Mouse (Mus musculus): ENCODE data around the gene Qrfpr. TPM values are rescaled to one million over a fixed set of nuclear protein-coding genes. Genes with fewer than 3 reads are reported as not detected.

The Qrfpr gene
- 0.18 TPM in 1 of 2 replicates, not detected in the other for polyA plus RNA-seq (2016; fragmentation: Nextera tagmentation; extraction: Ambion mirVana)

- no peaks in the 10 kb centered on the region for H3K9me3 ChIP-seq
- no peak for ATAC-seq (ENCODE audit: low FRiP score, low read depth)
- H3K4me1 ChIP-seq: peaks cover 6% of the 10 kb centered on the region; the same call in 1 of the 2 replicates
- no peak within 1 kb of the TSS for H3K27ac ChIP-seq (replicated peaks)
- WGBS: 9% methylated on average over 39 of the region's 39 CpGs
- H3K36me3 ChIP-seq: no peaks in the 10 kb centered on the region
- H3K27me3 ChIP-seq: peaks cover 25% of the 10 kb centered on the region
- peak within 1 kb of the TSS; percentile 58 for H3K4me2 ChIP-seq (replicated peaks)
- peak within 1 kb of the TSS; percentile 32 for H3K4me3 ChIP-seq
- no peak within 1 kb of the TSS for H3K9ac ChIP-seq (replicated peaks)
Observed at GRCm38 (mm10) chr3:36221743-36222682, at the start of gene Qrfpr. Qrfpr (minus strand) TSS chr3:36222313.

- Histone ChIP-seq H3K9me3 (no peaks in the 10 kb centered on the region), H3K4me2 (replicated peaks) (no peak overlapping the region), H3K27ac (replicated peaks) (no peak overlapping the region), H3K36me3 (no peaks in the 10 kb centered on the region), H3K27me3 (no peaks in the 10 kb centered on the region), H3K4me1 (peaks cover 8% of the 10 kb centered on the region; the same call in 1 of the 2 replicates), H3K9ac (replicated peaks) (no peak overlapping the region), H3K4me3 (no peak overlapping the region)
- ATAC-seq (ENCODE audit: low FRiP score, low read depth): no peak
- WGBS: 88% methylated on average over 11 of the region's 11 CpGs
Observed at GRCm38 (mm10) chr3:36263873-36264272, 41.8 kb upstream of the Qrfpr start.

- Histone ChIP-seq H3K4me3 (no peak overlapping the region), H3K27ac (replicated peaks) (no peak overlapping the region), H3K4me2 (replicated peaks) (no peak overlapping the region), H3K36me3 (no peaks in the 10 kb centered on the region), H3K27me3 (no peaks in the 10 kb centered on the region), H3K4me1 (peaks cover 8% of the 10 kb centered on the region; the same call in 1 of the 2 replicates), H3K9ac (replicated peaks) (no peak overlapping the region), H3K9me3 (no peaks in the 10 kb centered on the region)
- no peak for ATAC-seq (ENCODE audit: low FRiP score, low read depth)
- WGBS: 68% methylated on average over 4 of the region's 4 CpGs
Observed at GRCm38 (mm10) chr3:36263265-36263664, 41.2 kb upstream of the Qrfpr start.

- no peaks in the 10 kb centered on the region for H3K36me3 ChIP-seq
- no peak overlapping the region for H3K4me3 ChIP-seq
- no peaks in the 10 kb centered on the region for H3K9me3 ChIP-seq
- H3K4me2 ChIP-seq (replicated peaks): no peak overlapping the region
- ATAC-seq (ENCODE audit: low FRiP score, low read depth): no peak
- no peaks in the 10 kb centered on the region for H3K4me1 ChIP-seq
- no peak overlapping the region for H3K27ac ChIP-seq (replicated peaks)
- no peak overlapping the region for H3K9ac ChIP-seq (replicated peaks)
- 65% methylated on average over 5 of the region's 5 CpGs for whole genome bisulfite sequencing
- no peaks in the 10 kb centered on the region for H3K27me3 ChIP-seq
Observed at GRCm38 (mm10) chr3:36250585-36250984, 28.5 kb upstream of the Qrfpr start.

GRCm38 (mm10) chr3:36248446-36248845 lies 26.3 kb upstream of the Qrfpr start:
- Histone ChIP-seq H3K4me2 (replicated peaks) (no peak overlapping the region), H3K9ac (replicated peaks) (no peak overlapping the region), H3K4me3 (no peak overlapping the region), H3K27me3 (no peaks in the 10 kb centered on the region), H3K36me3 (no peaks in the 10 kb centered on the region), H3K4me1 (no peaks in the 10 kb centered on the region), H3K9me3 (no peaks in the 10 kb centered on the region), H3K27ac (replicated peaks) (no peak overlapping the region)
- WGBS: 80% methylated on average over 2 of the region's 2 CpGs
- no peak for ATAC-seq (ENCODE audit: low FRiP score, low read depth)

GRCm38 (mm10) chr3:36229941-36230340 lies 7.8 kb upstream of the Qrfpr start:
- H3K9me3 ChIP-seq: no peaks in the 10 kb centered on the region
- H3K4me1 ChIP-seq: no peaks in the 10 kb centered on the region
- 93% methylated on average over 2 of the region's 2 CpGs for WGBS
- H3K27ac ChIP-seq (replicated peaks): no peak overlapping the region
- H3K4me2 ChIP-seq (replicated peaks): no peak overlapping the region
- no peak overlapping the region for H3K4me3 ChIP-seq
- no peak overlapping the region for H3K9ac ChIP-seq (replicated peaks)
- no peaks in the 10 kb centered on the region for H3K36me3 ChIP-seq
- no peak for ATAC-seq (ENCODE audit: low FRiP score, low read depth)
- no peaks in the 10 kb centered on the region for H3K27me3 ChIP-seq

GRCm38 (mm10) chr3:36227246-36227645 lies 5.1 kb upstream of the Qrfpr start:
- Histone ChIP-seq H3K27me3 (peaks cover 10% of the 10 kb centered on the region), H3K9ac (replicated peaks) (no peak overlapping the region), H3K36me3 (no peaks in the 10 kb centered on the region), H3K9me3 (no peaks in the 10 kb centered on the region), H3K4me2 (replicated peaks) (no peak overlapping the region), H3K4me3 (no peak overlapping the region), H3K27ac (replicated peaks) (no peak overlapping the region), H3K4me1 (no peaks in the 10 kb centered on the region)
- no peak for ATAC-seq (ENCODE audit: low FRiP score, low read depth)
- WGBS: 93% methylated on average over 1 of the region's 1 CpGs

- H3K9me3 ChIP-seq: no peaks in the 10 kb centered on the region
- H3K36me3 ChIP-seq: no peaks in the 10 kb centered on the region
- no peak overlapping the region for H3K27ac ChIP-seq (replicated peaks)
- ATAC-seq (ENCODE audit: low FRiP score, low read depth): no peak
- H3K27me3 ChIP-seq: peaks cover 25% of the 10 kb centered on the region
- H3K4me2 ChIP-seq (replicated peaks): no peak overlapping the region
- H3K4me3 ChIP-seq: no peak overlapping the region
- H3K4me1 ChIP-seq: peaks cover 6% of the 10 kb centered on the region; the same call in 1 of the 2 replicates
- no peak overlapping the region for H3K9ac ChIP-seq (replicated peaks)
- 5% methylated on average over 2 of the region's 2 CpGs for WGBS
Observed at GRCm38 (mm10) chr3:36223361-36223760, 1.2 kb upstream of the Qrfpr start.

GRCm38 (mm10) chr3:36212758-36213157 lies 9.4 kb downstream of the Qrfpr start:
- Histone ChIP-seq H3K4me2 (replicated peaks) (no peak overlapping the region), H3K27me3 (no peaks in the 10 kb centered on the region), H3K9me3 (no peaks in the 10 kb centered on the region), H3K27ac (replicated peaks) (no peak overlapping the region), H3K4me1 (no peaks in the 10 kb centered on the region), H3K9ac (replicated peaks) (no peak overlapping the region), H3K4me3 (no peak overlapping the region), H3K36me3 (no peaks in the 10 kb centered on the region)
- no peak for ATAC-seq (ENCODE audit: low FRiP score, low read depth)
- 84% methylated on average over 4 of the region's 4 CpGs for WGBS

GRCm38 (mm10) chr3:36210939-36211338 lies 11.2 kb downstream of the Qrfpr start:
- 80% methylated on average over 2 of the region's 2 CpGs for WGBS
- Histone ChIP-seq H3K27me3 (no peaks in the 10 kb centered on the region), H3K9me3 (no peaks in the 10 kb centered on the region), H3K4me3 (no peak overlapping the region), H3K9ac (replicated peaks) (no peak overlapping the region), H3K4me2 (replicated peaks) (no peak overlapping the region), H3K27ac (replicated peaks) (no peak overlapping the region), H3K36me3 (no peaks in the 10 kb centered on the region), H3K4me1 (no peaks in the 10 kb centered on the region)
- ATAC-seq (ENCODE audit: low FRiP score, low read depth): no peak

- no peaks in the 10 kb centered on the region for H3K4me1 ChIP-seq
- H3K4me3 ChIP-seq: no peak overlapping the region
- no peaks in the 10 kb centered on the region for H3K27me3 ChIP-seq
- 70% methylated on average over 11 of the region's 11 CpGs for WGBS
- no peak overlapping the region for H3K4me2 ChIP-seq (replicated peaks)
- H3K9me3 ChIP-seq: no peaks in the 10 kb centered on the region
- no peak overlapping the region for H3K27ac ChIP-seq (replicated peaks)
- H3K9ac ChIP-seq (replicated peaks): no peak overlapping the region
- H3K36me3 ChIP-seq: no peaks in the 10 kb centered on the region
- ATAC-seq (ENCODE audit: low FRiP score, low read depth): no peak; the same call in 1 of the 2 replicates
Observed at GRCm38 (mm10) chr3:36209776-36210555, 12.1 kb downstream of the Qrfpr start.
